Mouse (Mus musculus): ENCODE data around the gene Ckm. TPM values are rescaled to one million over a fixed set of nuclear protein-coding genes. Genes with fewer than 3 reads are reported as not detected.

Gene Ckm
- polyA plus RNA-seq, 1 experiment from 2014 or later: 5.3 TPM

DNA sequence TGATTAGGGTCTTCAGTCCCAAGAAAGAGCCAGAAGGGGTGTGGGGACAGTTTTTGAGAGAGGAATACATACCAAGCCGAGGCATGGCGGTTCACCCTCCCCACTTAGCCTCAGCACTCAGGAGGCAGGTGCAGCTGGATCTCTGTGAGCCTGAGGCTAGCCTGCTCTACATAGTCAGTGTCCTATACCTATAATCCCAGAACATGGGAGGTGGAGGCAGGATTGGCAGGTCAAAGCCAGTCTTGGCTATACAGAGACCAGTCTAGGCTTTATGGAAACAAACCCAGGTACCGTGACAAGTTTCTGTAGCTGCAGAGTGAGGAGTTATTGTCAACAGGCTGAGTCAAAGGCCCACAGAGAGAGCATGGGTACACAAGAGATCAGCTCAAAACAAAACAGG lies 18.5 kb downstream of the Ckm start:
- H3K9me3 ChIP-seq (ENCODE audit: low read length): no peaks in the 10 kb centered on the region
- WGBS (ENCODE audit: insufficient replicate concordance): 82% methylated on average over 3 of the region's 3 CpGs
- ATAC-seq (no peak), DNase-seq (no peak)
- peaks cover 15% of the 10 kb centered on the region for H3K36me3 ChIP-seq (replicated peaks; ENCODE audit: insufficient read depth, low read length)
- H3K4me1 ChIP-seq (ENCODE audit: insufficient read depth): peaks cover 13% of the 10 kb centered on the region
- H3K4me3 ChIP-seq (ENCODE audit: low read depth, low read length): no peak overlapping the region
- no peak overlapping the region for H3K27ac ChIP-seq (ENCODE audit: low read depth)
- TF ChIP-seq CTCF (IDR thresholded peaks at IDR 0.05; ENCODE audit: low read depth) (no peak), EP300 (IDR thresholded peaks at IDR 0.05; ENCODE audit: low read depth) (no peak)
- no peak overlapping the region for H3K4me2 ChIP-seq (ENCODE audit: low read depth, low read length)
- H3K27me3 ChIP-seq (ENCODE audit: insufficient read depth, low read length): peaks cover 22% of the 10 kb centered on the region
- H3K9ac ChIP-seq (replicated peaks): no peak overlapping the region

DNA sequence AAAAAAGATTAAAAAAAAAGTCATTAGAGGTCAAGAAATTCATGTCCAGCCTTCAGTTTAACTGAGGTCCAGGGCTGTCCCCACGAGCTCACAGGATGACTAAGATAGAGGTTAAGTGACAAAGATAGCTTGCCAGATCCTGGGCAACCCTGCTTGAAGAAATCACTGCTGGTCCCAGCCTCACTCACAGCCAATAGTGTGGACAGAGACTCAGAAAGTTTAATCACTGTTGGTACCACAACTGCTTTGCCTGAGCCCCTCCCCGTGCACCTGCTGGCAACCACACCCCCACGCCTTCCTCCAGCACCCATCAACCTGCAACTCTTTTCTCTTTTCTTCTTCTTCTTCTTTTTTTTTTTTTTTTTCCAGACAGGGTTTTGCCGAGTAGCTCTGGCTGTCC lies 19.5 kb downstream of the Ckm start:
- WGBS (ENCODE audit: insufficient replicate concordance): 47% methylated on average over 4 of the region's 4 CpGs

DNA sequence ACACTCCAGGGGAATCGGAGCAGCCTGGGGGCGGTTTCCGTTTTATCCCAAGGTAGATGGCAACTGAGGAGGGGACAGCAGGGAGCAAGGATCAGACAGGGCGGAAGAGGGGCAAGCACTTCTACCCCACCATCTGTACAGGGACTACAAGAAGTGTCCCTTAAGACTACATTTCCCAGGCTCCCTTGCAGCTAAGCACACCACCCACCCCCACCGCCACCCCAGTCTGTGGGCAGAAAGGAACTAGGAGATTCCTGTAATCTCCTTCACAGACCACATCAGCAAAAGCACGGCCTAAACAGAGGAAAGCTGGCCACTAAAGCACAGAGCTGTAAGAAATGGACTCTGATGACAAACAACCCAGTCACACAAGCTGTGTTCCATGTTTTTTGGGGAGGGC lies 21.8 kb downstream of the Ckm start:
- ATAC-seq (no peak), DNase-seq (no peak)
- H3K27me3 ChIP-seq (ENCODE audit: insufficient read depth, low read length): peaks cover under 1% of the 10 kb centered on the region
- no peak overlapping the region for H3K4me3 ChIP-seq (ENCODE audit: low read depth, low read length)
- no peak overlapping the region for H3K9ac ChIP-seq (replicated peaks)
- peaks cover 1% of the 10 kb centered on the region; the same call in 1 of the 2 replicates for H3K4me1 ChIP-seq (ENCODE audit: insufficient read depth)
- WGBS (ENCODE audit: insufficient replicate concordance): 78% methylated on average over 6 of the region's 6 CpGs
- no peaks in the 10 kb centered on the region for H3K9me3 ChIP-seq (ENCODE audit: low read length)
- H3K4me2 ChIP-seq (ENCODE audit: low read depth, low read length): no peak overlapping the region
- H3K36me3 ChIP-seq (replicated peaks; ENCODE audit: insufficient read depth, low read length): peaks cover 39% of the 10 kb centered on the region
- TF ChIP-seq EP300 (IDR thresholded peaks at IDR 0.05; ENCODE audit: low read depth) (no peak), CTCF (IDR thresholded peaks at IDR 0.05; ENCODE audit: low read depth) (no peak)
- H3K27ac ChIP-seq (ENCODE audit: low read depth): no peak overlapping the region

More for the DNA sequence above, 19.5 kb downstream of the Ckm start:
- Histone ChIP-seq H3K9ac (replicated peaks) (no peak overlapping the region), H3K4me3 (ENCODE audit: low read depth, low read length) (no peak overlapping the region), H3K36me3 (replicated peaks; ENCODE audit: insufficient read depth, low read length) (peaks cover 19% of the 10 kb centered on the region), H3K4me1 (ENCODE audit: insufficient read depth) (peaks cover 13% of the 10 kb centered on the region), H3K27me3 (ENCODE audit: insufficient read depth, low read length) (peaks cover 20% of the 10 kb centered on the region), H3K27ac (ENCODE audit: low read depth) (no peak overlapping the region), H3K4me2 (ENCODE audit: low read depth, low read length) (no peak overlapping the region), H3K9me3 (ENCODE audit: low read length) (no peaks in the 10 kb centered on the region)
- no peak for TF ChIP-seq EP300 (IDR thresholded peaks at IDR 0.05; ENCODE audit: low read depth)
- TF ChIP-seq CTCF (IDR thresholded peaks at IDR 0.05; ENCODE audit: low read depth): no peak
- DNase-seq (no peak), ATAC-seq (no peak)

GRCm38 (mm10) chr7:19426888-19427287 lies 22.3 kb downstream of the Ckm start:
- TF ChIP-seq CTCF (IDR thresholded peaks at IDR 0.05; ENCODE audit: low read depth) (no peak), EP300 (IDR thresholded peaks at IDR 0.05; ENCODE audit: low read depth) (no peak)
- peaks cover 43% of the 10 kb centered on the region for H3K36me3 ChIP-seq (replicated peaks; ENCODE audit: insufficient read depth, low read length)
- no peak overlapping the region for H3K27ac ChIP-seq (ENCODE audit: low read depth)
- H3K4me2 ChIP-seq (ENCODE audit: low read depth, low read length): no peak overlapping the region
- no peak overlapping the region for H3K9ac ChIP-seq (replicated peaks)
- H3K4me1 ChIP-seq (ENCODE audit: insufficient read depth): no peaks in the 10 kb centered on the region
- ATAC-seq: no peak
- no peaks in the 10 kb centered on the region for H3K9me3 ChIP-seq (ENCODE audit: low read length)
- WGBS (ENCODE audit: insufficient replicate concordance): 81% methylated on average over 6 of the region's 6 CpGs
- H3K4me3 ChIP-seq (ENCODE audit: low read depth, low read length): no peak overlapping the region
- no peak for DNase-seq
- no peaks in the 10 kb centered on the region; the same call in 1 of the 2 replicates for H3K27me3 ChIP-seq (ENCODE audit: insufficient read depth, low read length)

DNA sequence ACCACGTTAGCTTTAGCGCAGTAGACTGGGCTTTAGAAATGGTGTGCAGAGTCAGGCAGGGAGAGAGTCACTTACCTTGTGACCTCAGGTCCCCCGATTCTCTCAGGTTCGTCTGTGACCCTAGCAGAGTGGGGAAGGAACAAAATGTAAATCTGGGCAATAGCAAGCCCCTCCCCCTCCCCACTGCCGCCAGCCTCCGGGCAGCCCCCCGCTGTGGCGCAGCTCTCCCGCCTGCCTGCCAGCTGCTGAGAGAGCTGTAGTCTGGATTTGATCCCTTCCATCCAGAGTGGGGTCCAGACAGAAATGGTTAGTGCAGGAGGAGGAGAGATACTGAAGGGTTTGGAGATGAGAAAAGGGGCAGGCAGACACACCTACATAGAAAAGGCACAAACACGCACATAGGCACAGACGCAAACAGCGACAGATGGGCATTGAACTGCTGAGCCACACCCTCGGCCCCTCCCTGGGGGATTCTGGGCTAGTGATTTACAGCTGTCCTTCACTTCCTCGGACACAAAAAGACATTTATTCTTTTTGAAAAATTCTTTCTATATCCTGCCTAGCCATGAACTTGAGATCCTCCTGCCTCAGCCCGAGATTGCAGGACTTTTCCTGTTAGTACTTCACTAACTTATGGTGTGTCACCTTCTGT lies 23.5 kb downstream of the Ckm start:
- TF ChIP-seq EP300 (IDR thresholded peaks at IDR 0.05; ENCODE audit: low read depth): no peak
- TF ChIP-seq CTCF (IDR thresholded peaks at IDR 0.05; ENCODE audit: low read depth): no peak
- Histone ChIP-seq H3K9ac (replicated peaks) (no peak overlapping the region), H3K36me3 (replicated peaks; ENCODE audit: insufficient read depth, low read length) (peaks cover 54% of the 10 kb centered on the region), H3K27me3 (ENCODE audit: insufficient read depth, low read length) (no peaks in the 10 kb centered on the region), H3K4me2 (ENCODE audit: low read depth, low read length) (no peak overlapping the region), H3K4me3 (ENCODE audit: low read depth, low read length) (no peak overlapping the region), H3K9me3 (ENCODE audit: low read length) (no peaks in the 10 kb centered on the region), H3K27ac (ENCODE audit: low read depth) (no peak overlapping the region), H3K4me1 (ENCODE audit: insufficient read depth) (no peaks in the 10 kb centered on the region)
- DNase-seq (no peak), ATAC-seq (no peak)
- 82% methylated on average over 15 of the region's 15 CpGs for WGBS (ENCODE audit: insufficient replicate concordance)

DNA sequence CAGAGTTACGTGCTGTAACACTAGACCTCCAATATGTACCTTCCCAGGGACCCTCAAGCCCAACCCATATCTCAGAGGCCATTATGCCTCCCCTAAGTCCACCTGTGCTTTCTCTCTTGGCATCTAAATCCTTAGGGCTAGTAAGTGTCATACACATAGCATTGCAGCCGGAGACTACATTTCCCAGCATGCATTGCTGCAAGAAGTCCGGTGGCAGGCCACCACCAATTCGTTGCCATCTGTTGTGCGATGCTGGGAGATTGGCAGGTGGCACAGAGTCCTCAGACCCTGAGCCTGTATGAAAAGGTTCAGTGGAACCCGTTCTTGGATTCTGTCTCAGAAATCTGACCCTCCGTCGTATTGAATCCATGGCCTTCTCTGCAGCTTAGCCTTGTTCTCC lies 25.1 kb downstream of the Ckm start:
- Histone ChIP-seq H3K4me1 (ENCODE audit: insufficient read depth) (no peaks in the 10 kb centered on the region), H3K4me2 (ENCODE audit: low read depth, low read length) (no peak overlapping the region), H3K9me3 (ENCODE audit: low read length) (no peaks in the 10 kb centered on the region), H3K27me3 (ENCODE audit: insufficient read depth, low read length) (no peaks in the 10 kb centered on the region), H3K4me3 (ENCODE audit: low read depth, low read length) (no peak overlapping the region), H3K36me3 (replicated peaks; ENCODE audit: insufficient read depth, low read length) (peaks cover 70% of the 10 kb centered on the region), H3K27ac (ENCODE audit: low read depth) (no peak overlapping the region), H3K9ac (replicated peaks) (no peak overlapping the region)
- TF ChIP-seq CTCF (IDR thresholded peaks at IDR 0.05; ENCODE audit: low read depth) (no peak), EP300 (IDR thresholded peaks at IDR 0.05; ENCODE audit: low read depth) (no peak)
- DNase-seq (no peak), ATAC-seq (no peak)
- WGBS (ENCODE audit: insufficient replicate concordance): 83% methylated on average over 8 of the region's 8 CpGs

All from liver, postnatal 0 days (tissue).